Mouse (Mus musculus) G1E-ER4 (cell line): Measurements from ENCODE around the gene Twf2. TPM values are rescaled to one million over a fixed set of nuclear protein-coding genes. Genes with fewer than 3 reads are reported as not detected.

Experiments used
- GATA1 ChIP-seq: IDR thresholded peaks from one replicate; pipeline ENCODE4 v1.8.0; 2012; ENCODE audit warnings: low read length, inconsistent platforms
- polyA plus RNA-seq: library from polyadenylated mRNA; stranded (reverse); fragments of >175 nt; gene quantifications from 2 replicates; pipeline ENCODE4 v1.2.3, GENCODE M21; 2012

Twf2 gene
- polyA plus RNA-seq, 1 experiment = 36.4 TPM

- no peak for TF ChIP-seq GATA1
Measured at GRCm38 (mm10) chr9:106198962-106199458, 3.9 kb upstream of the Twf2 start.

- TF ChIP-seq GATA1 = no peak
Measured at GRCm38 (mm10) chr9:106199535-106200272, 3.2 kb upstream of the Twf2 start, which contains the start of gene Ppm1m. Ppm1m (minus strand) TSS chr9:106199746.

- no peak for TF ChIP-seq GATA1
Measured at GRCm38 (mm10) chr9:106201895-106202294, 1.0 kb upstream of the Twf2 start.

- no peak for TF ChIP-seq GATA1
Measured at GRCm38 (mm10) chr9:106203990-106204851, 1.3 kb downstream of the Twf2 start.

GRCm38 (mm10) chr9:106205713-106206290 is 2.9 kb downstream of the Twf2 start:
- no peak for TF ChIP-seq GATA1

- TF ChIP-seq GATA1 = no peak
Measured at GRCm38 (mm10) chr9:106206515-106206914, 3.6 kb downstream of the Twf2 start.

- no peak for TF ChIP-seq GATA1
Measured at GRCm38 (mm10) chr9:106208181-106208580, 5.3 kb downstream of the Twf2 start.

- no peak for TF ChIP-seq GATA1
Measured at GRCm38 (mm10) chr9:106209954-106210353, 7.0 kb downstream of the Twf2 start.

- TF ChIP-seq GATA1 = no peak
Measured at GRCm38 (mm10) chr9:106210853-106211609, 8.1 kb downstream of the Twf2 start.

GRCm38 (mm10) chr9:106211680-106212593 is 9.0 kb downstream of the Twf2 start:
- TF ChIP-seq GATA1 = no peak

GRCm38 (mm10) chr9:106212594-106212981 is 9.7 kb downstream of the Twf2 start:
- TF ChIP-seq GATA1 = no peak

- no peak for TF ChIP-seq GATA1
Measured at GRCm38 (mm10) chr9:106215341-106216125, 12.6 kb downstream of the Twf2 start.

GRCm38 (mm10) chr9:106216971-106217370 is 14.1 kb downstream of the Twf2 start:
- no peak for TF ChIP-seq GATA1
